Mouse (Mus musculus): ENCODE results near the gene Ndufv2. TPM values are rescaled to one million over a fixed set of nuclear protein-coding genes. Genes with fewer than 3 reads are reported as not detected.
"Not testable (repeated sequence)": the region's sequence is repeated elsewhere in the genome, so short reads cannot be mapped to it uniquely, and the experiment has no call there.

The Ndufv2 gene
- total RNA-seq, 2 experiments from 2014 or later: 219 to 240 TPM

DNA sequence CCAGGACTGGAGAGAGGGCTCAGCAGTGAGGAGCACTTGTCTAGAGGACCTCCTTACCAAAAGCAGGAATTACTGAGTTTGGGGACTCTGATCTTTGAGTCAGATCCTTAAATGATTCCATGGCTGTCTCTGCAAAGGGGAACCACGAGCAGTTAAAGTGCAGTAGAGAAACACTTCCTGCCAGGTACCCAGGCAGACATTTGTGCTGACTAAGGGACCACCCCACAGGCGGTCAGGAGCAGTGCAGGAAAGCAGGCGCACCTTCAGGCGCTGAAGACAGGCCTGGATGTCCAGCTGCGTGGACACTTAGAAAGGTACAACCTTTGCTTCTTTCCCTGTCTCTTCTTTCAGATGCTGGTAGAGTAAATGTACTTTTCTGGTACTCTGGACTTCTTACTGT is 53.2 kb downstream of the Ndufv2 start:
- no peak overlapping the region for H3K27ac ChIP-seq
- no peak overlapping the region for H3K4me3 ChIP-seq
- TF ChIP-seq CTCF (IDR thresholded peaks at IDR 0.05): no peak
- no peak for DNase-seq (ENCODE audit: extremely low spot score in 1 of 2, low spot score in 2 of 2)
- intact Hi-C loops (cut with DNase I): no loop called here

DNA sequence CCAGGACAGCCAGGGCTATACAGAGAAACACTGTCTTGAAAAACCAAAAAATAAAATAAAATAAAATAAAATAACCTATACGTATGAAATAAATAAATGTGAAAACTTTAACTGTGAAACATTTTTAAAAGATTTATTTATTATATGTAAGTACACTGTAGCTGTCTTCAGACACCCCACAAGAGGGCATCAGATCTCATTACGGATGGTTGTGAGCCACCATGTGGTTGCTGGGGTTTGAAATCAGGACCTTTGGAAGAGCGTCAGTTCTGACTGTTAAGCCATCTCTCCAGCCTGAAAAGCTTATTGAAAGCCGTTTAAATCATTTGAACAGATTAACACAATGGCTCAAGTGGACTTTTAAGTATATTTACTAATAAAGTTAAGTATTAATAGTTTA is 57.7 kb downstream of the Ndufv2 start:
- intact Hi-C loops (cut with DNase I); DNase-seq (ENCODE audit: extremely low spot score in 1 of 2, low spot score in 2 of 2); H3K4me3 ChIP-seq; H3K27ac ChIP-seq: not testable (repeated sequence)
- TF ChIP-seq CTCF (IDR thresholded peaks at IDR 0.05): peak; percentile 43

DNA sequence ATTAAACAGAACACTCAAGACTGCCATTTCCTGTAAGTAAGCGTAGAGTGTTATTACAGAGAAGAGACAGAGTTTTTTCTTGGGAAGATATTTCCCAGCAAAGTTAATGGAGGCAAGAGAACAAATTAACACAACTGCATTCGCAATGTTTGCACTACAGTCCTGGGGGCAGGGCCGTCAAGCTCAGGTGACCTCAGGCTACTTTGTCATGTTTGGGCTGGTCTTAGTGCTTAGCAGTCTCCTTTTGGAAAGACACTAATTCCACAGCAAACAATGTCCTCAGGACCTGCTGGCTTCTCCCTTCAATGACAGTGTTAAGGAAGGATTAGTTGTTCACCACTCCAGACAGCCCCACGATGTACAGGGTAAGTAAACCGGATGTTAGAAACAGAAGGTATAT is 60.3 kb downstream of the Ndufv2 start:
- H3K4me3 ChIP-seq: no peak overlapping the region
- no peak for TF ChIP-seq CTCF (IDR thresholded peaks at IDR 0.05)
- no peak for DNase-seq (ENCODE audit: extremely low spot score in 1 of 2, low spot score in 2 of 2)
- H3K27ac ChIP-seq: no peak overlapping the region
- intact Hi-C loops (cut with DNase I): no loop called here

GRCm38 (mm10) chr17:66033239-66033638 is 68.1 kb downstream of the Ndufv2 start:
- intact Hi-C loops (cut with DNase I): no loop called here
- peak in 1 of 2 experiments; percentile 13 for DNase-seq (ENCODE audit: extremely low spot score in 1 of 2, low spot score in 2 of 2)
- no peak for TF ChIP-seq CTCF (IDR thresholded peaks at IDR 0.05)
- no peak overlapping the region for H3K27ac ChIP-seq
- no peak overlapping the region for H3K4me3 ChIP-seq

DNA sequence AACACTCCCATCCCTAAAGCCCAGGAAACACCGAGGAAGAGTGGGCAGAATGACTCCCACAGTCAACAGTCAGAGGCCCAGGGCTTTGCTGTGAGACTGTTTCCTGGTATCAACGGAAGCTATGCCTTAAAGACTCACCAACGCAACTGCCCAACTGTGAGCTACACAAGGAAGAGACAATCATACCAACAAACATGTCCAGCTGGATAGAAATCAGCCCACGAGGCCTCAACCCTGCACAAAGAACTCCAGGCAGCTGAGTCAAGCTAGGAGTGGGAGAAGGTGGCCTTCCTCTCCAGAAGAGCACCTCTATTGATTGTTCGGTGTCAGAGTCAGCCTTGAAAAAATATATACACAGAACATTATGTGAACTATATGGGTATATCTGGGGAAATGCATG is 69.4 kb downstream of the Ndufv2 start:
- no peak overlapping the region for H3K4me3 ChIP-seq
- no peak for DNase-seq (ENCODE audit: extremely low spot score in 1 of 2, low spot score in 2 of 2)
- TF ChIP-seq CTCF (IDR thresholded peaks at IDR 0.05): no peak
- H3K27ac ChIP-seq: no peak overlapping the region
- intact Hi-C loops (cut with DNase I): no loop called here

Other genes starting within 250 kb of the Ndufv2 start
- gene Ralbp1, start 215.8 kb downstream of the Ndufv2 start, total RNA-seq (2021): 10 to 100 TPM; 69.3 to 69.6 TPM
- 10 to 100 TPM; 22.8 to 27.3 TPM for gene Twsg1, start 150.3 kb downstream of the Ndufv2 start, total RNA-seq (2021)
- gene Ankrd12, start 24.5 kb downstream of the Ndufv2 start, total RNA-seq (2021): 100 to 1,000 TPM; 276 to 279 TPM
- 10 to 100 TPM; 39.2 to 46.2 TPM for gene Washc1, start 10.0 kb upstream of the Ndufv2 start, total RNA-seq (2021)
- 1 to 10 TPM in 1 of 2 experiments, under 1 TPM in 1; 0.68 to 1.6 TPM for gene Ddx11, start 22.0 kb upstream of the Ndufv2 start, total RNA-seq (2021)

All from left cerebral cortex, adult 2 months (tissue).